Mouse (Mus musculus): ENCODE measurements around the gene Cacna2d2.

Cacna2d2 gene

GRCm38 (mm10) chr9:107541005-107541404, 141.6 kb downstream of the Cacna2d2 start:
- DNase-seq (ENCODE audit: low spot score), result no peak

GRCm38 (mm10) chr9:107541474-107542351, 142.3 kb downstream of the Cacna2d2 start, which contains the start of the genes Cyb561d2 and Nprl2:
Gene Cyb561d2, minus strand, starts transcription at chr9:107542193.
Gene Nprl2, plus strand, starts transcription at chr9:107542226.
- DNase-seq (ENCODE audit: low spot score), result peak; percentile 96

- no peak for DNase-seq (ENCODE audit: low spot score)
Measured at GRCm38 (mm10) chr9:107542352-107542686, 142.9 kb downstream of the Cacna2d2 start.

- DNase-seq (ENCODE audit: low spot score), result no peak
Measured at GRCm38 (mm10) chr9:107542721-107543120, 143.3 kb downstream of the Cacna2d2 start.

- no peak for DNase-seq (ENCODE audit: low spot score)
Measured at GRCm38 (mm10) chr9:107543299-107543698, 143.9 kb downstream of the Cacna2d2 start.

- DNase-seq (ENCODE audit: low spot score), result no peak
Measured at GRCm38 (mm10) chr9:107544196-107544700, 144.8 kb downstream of the Cacna2d2 start.

DNA sequence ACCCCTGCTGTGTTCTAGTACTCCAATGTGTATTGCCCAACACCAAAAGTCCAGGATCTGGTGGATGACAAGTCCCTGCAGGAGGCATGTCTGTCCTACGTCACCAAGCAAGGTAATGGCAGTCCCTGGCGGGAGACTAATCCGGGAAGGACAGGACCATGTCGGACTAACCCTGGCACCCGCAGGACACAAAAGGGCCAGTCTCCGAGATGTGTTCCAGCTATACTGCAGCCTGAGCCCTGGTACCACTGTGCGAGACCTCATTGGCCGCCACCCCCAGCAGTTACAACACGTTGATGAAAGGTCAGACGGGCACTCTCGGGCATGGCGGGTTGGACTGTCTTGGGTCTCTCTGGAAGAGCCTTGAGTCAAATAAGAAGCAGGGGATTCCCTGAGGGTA, 145.3 kb downstream of the Cacna2d2 start:
- no peak for DNase-seq (ENCODE audit: low spot score)

DNA sequence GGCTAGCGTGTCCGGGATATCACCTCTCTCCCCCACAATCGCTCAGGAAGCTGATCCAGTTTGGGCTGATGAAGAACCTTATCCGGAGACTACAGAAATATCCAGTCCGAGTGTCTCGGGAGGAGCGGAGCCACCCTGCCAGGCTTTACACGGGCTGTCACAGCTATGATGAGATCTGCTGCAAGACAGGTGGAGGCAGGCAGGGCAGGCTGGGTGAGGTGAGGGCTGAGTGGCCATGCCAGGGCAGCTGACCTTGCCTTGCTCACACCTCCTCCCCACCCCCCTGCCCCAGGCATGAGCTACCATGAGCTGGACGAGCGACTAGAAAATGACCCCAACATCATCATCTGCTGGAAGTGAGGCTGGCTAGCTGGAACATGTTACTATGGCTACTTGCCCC, 145.8 kb downstream of the Cacna2d2 start:
- DNase-seq (ENCODE audit: low spot score), result no peak

DNA sequence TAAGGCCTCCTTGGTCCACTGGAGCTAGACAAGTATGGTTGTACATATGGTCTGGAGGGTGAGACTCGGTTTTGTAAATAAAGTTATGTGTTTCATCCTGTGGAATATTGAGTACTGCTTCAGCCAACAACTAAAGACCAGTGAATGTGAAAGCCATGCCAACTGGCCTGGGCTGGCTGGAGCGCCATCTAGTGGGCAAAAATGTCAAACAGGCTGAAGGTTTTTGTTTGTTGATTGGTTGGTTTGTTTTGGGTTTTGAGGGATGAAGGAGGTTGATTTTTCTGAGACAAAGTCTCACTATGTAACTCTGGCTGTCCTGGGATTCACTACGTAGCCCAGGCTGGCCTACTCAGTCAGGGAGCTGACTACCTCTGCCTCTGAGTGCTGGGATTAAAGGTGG, 146.2 kb downstream of the Cacna2d2 start:
- peak; percentile 76 for DNase-seq (ENCODE audit: low spot score)

DNA sequence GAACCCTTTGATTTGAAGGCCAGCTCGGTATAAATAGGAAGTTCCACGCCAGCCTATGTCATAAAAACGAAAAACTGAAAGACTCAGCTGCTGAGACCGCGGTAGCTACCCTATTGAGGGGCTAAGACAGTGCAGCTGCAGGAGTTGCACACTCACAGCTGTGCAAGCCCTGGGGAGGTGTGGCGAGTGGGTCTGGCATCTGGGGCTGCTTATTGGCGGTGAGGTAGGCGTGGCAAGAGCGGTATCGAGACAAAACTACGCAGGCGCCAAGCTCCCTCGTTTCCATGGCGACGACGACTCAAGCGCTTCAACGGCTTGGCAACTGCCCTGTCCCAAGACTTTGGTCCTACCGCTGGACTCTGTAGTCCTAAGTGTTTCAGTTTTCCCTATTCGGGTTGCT, 147.6 kb downstream of the Cacna2d2 start, which contains the start of gene Zmynd10:
Gene Zmynd10 (plus strand): TSS at position 273 of the 400 bp plus-strand sequence.
- DNase-seq (ENCODE audit: low spot score), result peak; percentile 91

- no peak for DNase-seq (ENCODE audit: low spot score)
Measured at GRCm38 (mm10) chr9:107547957-107548356, 148.5 kb downstream of the Cacna2d2 start.

DNA sequence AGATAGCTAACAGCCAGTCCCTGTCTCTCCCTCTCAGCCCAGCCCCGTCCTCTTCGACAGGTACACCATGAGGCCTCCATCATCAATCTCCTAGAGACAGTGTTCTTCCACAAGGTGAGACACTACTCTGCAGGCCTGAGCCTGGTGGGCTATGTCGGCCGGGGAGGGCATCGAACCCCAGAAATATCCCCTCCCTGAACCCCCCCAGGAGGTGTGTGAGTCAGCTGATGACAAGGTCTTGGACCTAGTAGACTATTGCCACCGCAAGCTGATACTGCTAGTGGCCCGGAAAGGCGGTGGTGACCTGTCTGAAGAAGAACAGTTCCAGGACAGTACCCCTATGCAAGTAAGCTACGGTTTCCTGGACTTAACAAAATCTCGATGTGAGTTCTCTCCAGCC, 149.4 kb downstream of the Cacna2d2 start:
- DNase-seq (ENCODE audit: low spot score), result no peak

GRCm38 (mm10) chr9:107549297-107550074, 150.1 kb downstream of the Cacna2d2 start:
- DNase-seq (ENCODE audit: low spot score), result no peak

DNA sequence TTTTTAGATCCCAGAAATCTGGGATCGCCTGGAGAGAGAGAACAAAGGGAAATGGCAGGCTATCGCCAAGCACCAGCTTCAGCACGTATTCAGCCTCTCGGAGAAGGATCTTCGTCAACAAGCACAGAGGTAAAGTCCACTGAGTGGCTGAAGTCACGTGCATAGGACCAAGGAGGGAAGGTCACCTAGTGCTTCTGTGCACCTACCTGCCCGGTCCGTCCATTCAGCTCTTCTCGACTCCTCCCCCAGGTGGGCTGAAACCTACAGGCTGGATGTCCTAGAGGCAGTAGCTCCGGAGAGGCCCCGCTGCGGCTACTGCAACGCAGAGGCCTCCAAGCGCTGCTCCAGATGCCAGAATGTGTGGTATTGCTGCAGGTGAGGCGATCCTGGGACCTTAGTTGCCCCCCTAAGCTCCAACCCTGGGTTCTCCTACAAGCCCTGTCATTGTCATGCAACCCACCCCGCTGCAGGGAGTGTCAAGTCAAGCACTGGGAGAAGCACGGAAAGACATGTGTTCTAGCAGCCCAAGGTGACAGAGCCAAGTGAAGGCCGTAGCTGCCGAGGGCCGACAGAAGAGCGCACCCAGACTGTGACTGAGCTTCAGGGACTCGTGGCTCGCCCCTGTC, 151.2 kb downstream of the Cacna2d2 start:
- DNase-seq (ENCODE audit: low spot score), result peak; percentile 38

- peak; percentile 66 for DNase-seq (ENCODE audit: low spot score)
Measured at GRCm38 (mm10) chr9:107551117-107551889, 151.9 kb downstream of the Cacna2d2 start, which contains the start of gene Rassf1. Gene Rassf1, plus strand, starts transcription at chr9:107551555.

DNA sequence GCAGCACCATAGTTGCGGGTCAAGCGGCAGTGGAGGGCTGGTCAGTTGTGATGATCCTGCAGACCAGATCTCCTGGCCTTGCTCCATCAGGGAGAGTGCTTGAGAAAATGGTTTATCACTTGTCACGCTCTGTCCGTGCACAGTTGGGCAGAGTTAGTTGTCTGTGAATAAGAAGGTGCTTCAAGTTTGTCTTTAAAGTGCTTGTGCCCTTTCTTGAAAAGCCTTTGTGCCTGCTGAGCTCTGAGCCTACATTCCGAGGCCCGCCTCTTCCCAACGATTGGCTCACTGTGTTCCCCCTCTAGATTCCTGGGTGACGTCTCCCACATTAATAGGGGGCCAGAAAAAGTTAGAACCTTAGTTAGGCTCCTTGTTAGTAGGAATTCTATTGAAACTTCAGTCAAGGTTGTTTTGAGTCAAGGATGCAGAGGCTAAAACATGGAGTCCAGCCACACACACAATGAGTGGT, 152.5 kb downstream of the Cacna2d2 start:
- no peak for DNase-seq (ENCODE audit: low spot score)

DNA sequence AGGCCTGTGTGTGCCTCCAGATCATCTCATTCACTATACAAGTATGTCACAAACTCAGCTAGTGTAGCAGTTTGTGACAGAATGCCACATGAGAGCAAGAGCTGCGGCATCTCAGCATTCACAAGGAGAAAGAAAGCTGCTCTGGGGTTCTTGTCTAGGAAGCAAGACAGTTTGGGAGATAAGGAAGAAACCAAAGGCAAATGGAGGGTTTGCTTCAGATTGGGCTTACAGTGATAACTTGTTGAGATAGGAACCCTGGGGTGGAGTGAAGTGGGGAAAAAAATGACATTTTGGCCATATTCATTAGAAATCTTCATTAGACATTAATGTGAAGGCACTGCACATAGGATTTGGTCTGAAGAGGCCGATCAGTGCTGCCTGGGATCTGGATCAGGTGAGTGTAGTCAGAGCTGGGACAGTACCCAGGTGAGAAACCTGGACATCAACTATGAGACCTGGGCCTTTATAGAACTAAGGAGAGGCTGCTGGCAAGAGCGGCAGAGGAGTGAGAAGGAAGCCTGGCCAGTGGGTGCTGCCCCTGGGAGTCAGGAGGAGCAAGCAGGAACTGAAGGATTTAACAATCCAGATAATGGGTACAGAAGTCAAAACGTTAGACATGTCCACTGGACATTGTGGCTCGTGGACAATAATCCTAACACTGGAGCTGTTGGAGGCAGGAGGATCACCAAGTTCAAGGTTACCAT, 153.4 kb downstream of the Cacna2d2 start:
- DNase-seq (ENCODE audit: low spot score), result no peak

DNA sequence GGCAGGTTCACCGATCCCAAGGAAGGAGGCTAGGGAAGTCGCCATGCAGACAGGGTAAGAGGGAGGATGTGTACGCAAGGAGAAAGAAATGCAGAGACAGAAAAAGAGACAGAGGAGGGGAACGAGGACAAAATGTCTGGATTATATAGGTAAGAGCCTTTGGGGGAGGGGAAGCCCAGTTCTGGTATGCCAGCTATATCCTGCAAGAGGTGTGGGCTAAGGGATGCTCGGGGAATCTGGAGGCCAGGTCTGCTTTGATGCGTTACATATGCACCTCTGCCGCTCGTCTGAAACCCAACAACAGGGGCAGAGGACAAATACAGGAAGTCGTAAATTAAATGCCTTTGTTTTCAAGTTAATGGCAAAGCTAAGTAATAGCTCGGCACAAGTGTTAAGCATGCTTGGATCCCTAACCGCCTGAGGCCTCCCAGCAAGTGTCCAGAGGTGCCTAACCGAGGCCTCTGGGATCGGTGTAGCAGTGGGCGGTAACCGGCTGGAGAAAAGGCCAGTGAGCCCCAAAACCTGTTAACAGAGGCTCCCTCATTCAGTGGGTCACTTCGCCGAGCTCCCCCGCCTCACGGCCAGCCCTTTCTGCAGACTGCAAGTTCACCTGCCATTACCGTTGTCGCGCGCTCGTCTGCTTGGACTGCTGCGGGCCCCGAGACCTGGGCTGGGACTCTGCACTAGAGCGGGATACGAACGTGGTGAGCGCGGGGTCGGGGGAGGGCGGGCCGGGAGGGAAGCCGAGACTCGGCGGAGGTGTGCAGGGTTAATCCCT, 154.3 kb downstream of the Cacna2d2 start:
- no peak for DNase-seq (ENCODE audit: low spot score)

DNA sequence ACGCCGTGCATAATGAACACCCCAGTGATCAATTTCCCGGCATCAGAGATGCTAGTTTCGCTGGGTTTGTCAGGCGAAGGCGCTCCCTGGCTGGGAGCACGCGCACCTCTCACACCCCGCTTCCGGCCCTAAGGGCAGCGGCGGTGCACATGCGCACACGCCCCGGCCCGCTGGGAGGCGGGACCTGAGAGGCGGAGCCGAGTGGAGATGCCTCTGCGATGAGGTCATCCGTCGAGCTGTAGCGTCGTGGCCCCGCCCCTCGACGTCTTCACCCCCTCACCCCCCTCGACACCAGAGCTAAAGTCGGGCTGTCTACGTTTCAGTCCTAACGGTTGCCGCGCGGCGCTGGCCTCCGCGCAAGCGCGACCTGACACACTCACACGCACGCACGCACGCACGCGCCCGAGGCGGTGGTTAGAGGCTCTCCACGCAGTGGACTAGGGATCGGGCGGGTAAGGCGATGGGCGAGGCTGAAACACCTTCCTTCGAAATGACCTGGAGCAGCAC, 155.0 kb downstream of the Cacna2d2 start:
- peak; percentile 95 for DNase-seq (ENCODE audit: low spot score)

GRCm38 (mm10) chr9:107555031-107555457, 155.6 kb downstream of the Cacna2d2 start:
- DNase-seq (ENCODE audit: low spot score), result peak; percentile 82

Measured in lung, postnatal 25 days (tissue).